Mouse (Mus musculus): ENCODE measurements around the gene Rpia. TPM values are rescaled to one million over a fixed set of nuclear protein-coding genes. Genes with fewer than 3 reads are reported as not detected.

The Rpia gene
- total RNA-seq, 1 experiment from 2014 or later = 143 TPM

- ATAC-seq (replicated peaks; ENCODE audit: low read depth, poor library complexity, severe bottlenecking) = no peak
These were observed 37.2 kb downstream of the Rpia start for GRCm38 (mm10) chr6:70754833-70755232.

DNA sequence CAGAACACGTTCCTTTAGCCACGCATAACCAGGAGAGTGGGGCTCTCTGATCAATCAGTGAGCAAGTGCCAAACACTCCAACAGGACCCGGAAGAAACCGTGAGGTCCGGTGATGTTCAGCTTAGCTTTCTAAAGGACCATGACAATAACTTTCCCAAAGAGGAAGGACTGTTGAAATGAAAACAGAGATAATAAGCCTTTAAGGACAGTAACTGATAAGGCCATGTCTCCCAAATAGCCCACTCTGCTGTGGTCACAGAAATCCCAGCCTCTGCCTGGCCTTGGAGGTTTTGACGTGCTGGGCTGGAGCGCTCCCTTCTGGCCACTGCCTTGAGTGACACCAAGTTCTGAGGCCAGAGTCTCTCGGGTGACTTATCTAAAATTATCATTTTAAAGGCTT, 39.7 kb downstream of the Rpia start:
- ATAC-seq (replicated peaks; ENCODE audit: low read depth, poor library complexity, severe bottlenecking) = peak; percentile 98

GRCm38 (mm10) chr6:70751898-70752273, 40.1 kb downstream of the Rpia start:
- ATAC-seq (replicated peaks; ENCODE audit: low read depth, poor library complexity, severe bottlenecking) = no peak

DNA sequence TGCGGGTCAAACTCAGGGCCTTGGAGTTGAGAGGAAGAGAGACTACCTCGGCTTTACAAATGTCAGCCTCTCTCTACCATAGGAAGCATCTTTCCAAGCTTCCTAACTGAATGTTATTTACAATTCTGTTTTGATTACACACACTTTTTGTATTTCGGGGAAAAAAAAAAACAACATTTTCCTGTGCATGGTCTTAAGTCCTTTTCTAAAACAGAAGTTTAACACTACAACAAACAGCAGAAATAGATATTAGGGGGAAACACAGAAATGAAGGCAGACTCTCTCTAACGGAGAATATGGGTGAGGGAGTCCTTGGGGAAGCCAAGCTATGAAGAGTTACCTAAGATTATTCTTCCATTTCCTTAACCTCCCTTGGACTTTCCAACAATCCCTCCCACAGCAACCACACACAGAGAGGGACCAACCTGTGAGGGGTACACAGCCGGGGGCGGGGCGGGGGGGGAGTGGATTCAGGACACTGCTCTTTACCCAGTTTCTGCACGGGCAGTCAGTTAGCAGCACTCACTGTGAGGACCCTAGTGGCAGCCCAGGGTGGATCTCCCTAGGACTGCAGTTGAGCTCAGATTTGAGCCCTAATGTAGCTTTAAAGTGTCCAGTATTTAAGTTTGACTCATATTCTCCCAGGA, 40.7 kb downstream of the Rpia start:
- ATAC-seq (replicated peaks; ENCODE audit: low read depth, poor library complexity, severe bottlenecking) = no peak

- no peak for ATAC-seq (replicated peaks; ENCODE audit: low read depth, poor library complexity, severe bottlenecking)
These were observed 42.3 kb downstream of the Rpia start for GRCm38 (mm10) chr6:70749750-70750149.

GRCm38 (mm10) chr6:70747702-70748101, 44.3 kb downstream of the Rpia start:
- ATAC-seq (replicated peaks; ENCODE audit: low read depth, poor library complexity, severe bottlenecking) = no peak

GRCm38 (mm10) chr6:70743902-70744301, 48.1 kb downstream of the Rpia start:
- no peak for ATAC-seq (replicated peaks; ENCODE audit: low read depth, poor library complexity, severe bottlenecking)

DNA sequence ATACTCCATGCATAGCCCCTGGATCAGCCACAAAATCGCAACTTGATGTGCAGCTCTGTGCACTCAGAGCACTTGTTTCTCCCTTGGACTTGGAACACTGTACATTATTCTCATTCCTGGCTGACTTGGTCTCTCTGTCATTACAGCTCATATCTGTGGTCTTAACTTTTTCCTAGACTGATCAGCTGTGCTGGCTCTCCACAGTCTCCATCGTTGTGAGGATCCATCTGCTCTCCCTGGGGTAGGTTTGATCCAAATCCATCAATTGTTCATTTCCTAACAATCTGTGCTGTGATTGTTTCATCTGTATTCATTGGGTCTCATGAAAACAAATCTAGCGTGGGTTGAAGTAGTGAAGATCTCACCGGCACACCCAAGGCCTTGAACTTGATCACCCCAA, 49.2 kb downstream of the Rpia start:
- ATAC-seq (replicated peaks; ENCODE audit: low read depth, poor library complexity, severe bottlenecking) = no peak

GRCm38 (mm10) chr6:70740535-70740934, 51.5 kb downstream of the Rpia start:
- no peak for ATAC-seq (replicated peaks; ENCODE audit: low read depth, poor library complexity, severe bottlenecking)

GRCm38 (mm10) chr6:70739456-70739855, 52.6 kb downstream of the Rpia start:
- ATAC-seq (replicated peaks; ENCODE audit: low read depth, poor library complexity, severe bottlenecking) = no peak

DNA sequence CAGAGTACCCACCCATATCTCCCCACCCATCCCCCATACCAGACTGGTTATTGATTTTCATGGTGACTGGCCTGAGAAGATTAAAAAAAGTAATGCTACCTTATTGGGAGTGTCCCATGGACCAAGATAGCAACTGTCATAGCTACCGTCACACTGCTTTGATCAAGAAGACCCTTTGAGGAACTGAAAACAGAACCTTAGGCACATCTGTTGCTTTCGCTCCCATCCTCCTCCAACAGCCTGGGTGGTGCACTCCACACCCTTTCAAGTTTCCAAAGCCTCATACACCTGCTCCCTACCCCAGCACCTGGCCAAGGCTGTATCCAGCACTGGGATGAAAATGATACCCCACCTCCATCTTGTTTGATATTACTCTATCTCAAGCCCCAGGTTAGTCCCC, 56.5 kb downstream of the Rpia start:
- peak; percentile 43; the same call in 1 of the 2 replicates for ATAC-seq (replicated peaks; ENCODE audit: low read depth, poor library complexity, severe bottlenecking)

GRCm38 (mm10) chr6:70730828-70731227, 61.2 kb downstream of the Rpia start:
- peak; percentile 93 for ATAC-seq (replicated peaks; ENCODE audit: low read depth, poor library complexity, severe bottlenecking)

- no peak for ATAC-seq (replicated peaks; ENCODE audit: low read depth, poor library complexity, severe bottlenecking)
These were observed 62.9 kb downstream of the Rpia start for GRCm38 (mm10) chr6:70729125-70729524.

GRCm38 (mm10) chr6:70727094-70727721, 64.8 kb downstream of the Rpia start:
- ATAC-seq (replicated peaks; ENCODE audit: low read depth, poor library complexity, severe bottlenecking) = peak; percentile 30; the same call in 1 of the 2 replicates

DNA sequence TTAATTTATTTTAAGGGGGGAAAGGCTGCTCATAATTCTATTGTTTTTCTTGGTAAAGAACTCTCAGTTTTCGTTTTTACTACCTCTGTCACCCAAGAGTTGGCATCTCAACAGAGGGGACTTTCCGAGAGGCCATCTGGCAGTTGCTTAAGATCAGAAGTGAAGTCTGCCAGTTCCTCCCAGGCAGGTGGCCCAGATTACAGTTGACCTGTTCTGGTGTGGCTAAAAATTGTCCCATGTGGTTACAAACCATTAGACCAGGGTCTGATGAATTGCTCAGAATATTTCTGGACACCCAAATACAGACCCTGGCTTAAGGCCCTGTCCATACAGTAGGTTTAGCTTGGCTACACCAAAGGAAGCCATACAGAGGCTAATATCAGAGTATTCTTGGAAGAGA, 66.4 kb downstream of the Rpia start:
- ATAC-seq (replicated peaks; ENCODE audit: low read depth, poor library complexity, severe bottlenecking) = no peak

DNA sequence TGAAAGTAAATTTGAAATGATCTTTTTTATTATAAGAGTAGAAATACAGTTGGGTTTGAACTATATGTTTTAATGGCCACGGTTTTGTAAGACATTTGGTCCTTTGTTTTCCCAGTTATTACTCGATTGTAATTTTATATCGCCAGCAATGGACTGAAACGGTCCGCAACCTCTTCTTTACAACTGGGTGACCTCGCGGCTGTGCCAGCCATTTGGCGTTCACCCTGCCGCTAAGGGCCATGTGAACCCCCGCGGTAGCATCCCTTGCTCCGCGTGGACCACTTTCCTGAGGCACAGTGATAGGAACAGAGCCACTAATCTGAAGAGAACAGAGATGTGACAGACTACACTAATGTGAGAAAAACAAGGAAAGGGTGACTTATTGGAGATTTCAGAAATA, 67.3 kb downstream of the Rpia start:
- ATAC-seq (replicated peaks; ENCODE audit: low read depth, poor library complexity, severe bottlenecking) = no peak

DNA sequence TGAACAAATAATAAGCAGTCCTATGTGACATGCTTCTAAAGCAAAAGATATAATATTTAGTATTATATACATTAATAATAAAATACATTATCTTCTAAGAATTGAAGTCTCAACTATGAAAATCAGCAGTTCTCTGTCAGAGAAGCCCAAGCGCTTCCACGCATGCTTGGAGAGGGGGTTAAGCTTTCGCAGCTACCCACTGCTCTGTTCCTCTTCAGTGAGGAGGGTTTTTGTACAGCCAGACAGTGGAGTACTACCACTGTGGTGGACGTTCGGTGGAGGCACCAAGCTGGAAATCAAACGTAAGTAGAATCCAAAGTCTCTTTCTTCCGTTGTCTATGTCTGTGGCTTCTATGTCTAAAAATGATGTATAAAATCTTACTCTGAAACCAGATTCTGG, 69.7 kb downstream of the Rpia start:
- no peak for ATAC-seq (replicated peaks; ENCODE audit: low read depth, poor library complexity, severe bottlenecking)

- no peak for ATAC-seq (replicated peaks; ENCODE audit: low read depth, poor library complexity, severe bottlenecking)
These were observed 73.3 kb downstream of the Rpia start for GRCm38 (mm10) chr6:70718760-70719159.

DNA sequence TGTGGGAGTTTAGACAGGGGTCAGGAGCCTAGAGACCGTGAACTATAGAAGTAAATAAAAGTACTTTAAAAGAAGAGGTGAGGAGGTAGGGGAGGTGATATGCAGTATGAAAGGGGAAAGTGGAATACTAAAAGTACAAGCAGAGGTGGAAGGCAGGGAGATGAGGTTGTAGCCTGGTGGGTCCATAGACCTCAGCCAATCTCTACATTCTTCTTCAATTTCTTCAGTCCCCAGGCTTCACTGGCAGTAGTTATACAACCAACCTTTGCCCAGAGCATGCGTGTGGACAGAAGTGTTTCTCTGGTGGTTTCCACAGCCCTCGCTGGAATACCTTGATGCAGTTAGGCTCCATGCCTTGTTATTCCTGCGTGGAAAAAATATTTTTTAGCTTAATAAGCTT, 73.9 kb downstream of the Rpia start:
- no peak for ATAC-seq (replicated peaks; ENCODE audit: low read depth, poor library complexity, severe bottlenecking)

DNA sequence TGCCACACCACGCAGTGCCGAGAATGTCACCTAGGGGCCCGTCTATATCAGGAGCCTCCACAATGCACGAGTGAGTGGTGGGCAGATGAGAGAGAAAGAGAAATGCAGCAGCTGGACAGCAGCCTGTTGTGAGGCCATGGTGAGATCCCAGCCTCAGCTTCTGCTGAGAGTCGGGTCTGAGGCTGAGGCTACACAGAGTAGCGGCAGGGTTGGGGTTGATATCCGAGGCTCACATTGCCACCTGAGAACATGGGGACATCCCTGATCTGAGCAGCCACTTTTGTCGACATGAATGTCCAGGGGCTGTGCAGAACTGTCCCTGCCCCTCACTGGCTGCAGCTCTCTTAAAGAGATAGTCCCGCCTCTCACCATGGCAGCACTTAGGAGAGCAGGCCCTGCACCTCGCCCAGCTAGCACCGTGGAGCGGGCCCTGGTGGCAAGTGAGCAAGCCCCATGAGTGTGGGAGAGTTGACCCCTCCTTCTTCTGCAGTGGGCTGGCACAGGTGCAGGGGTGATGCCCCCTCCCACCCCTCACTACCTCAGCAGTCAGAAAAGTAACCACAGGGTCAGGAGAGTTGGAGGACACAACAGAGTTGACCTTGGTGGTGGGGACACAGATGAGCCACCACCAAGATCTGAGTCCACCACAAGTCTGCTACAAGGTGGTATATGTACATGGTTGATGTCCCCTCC, 75.2 kb downstream of the Rpia start:
- no peak for ATAC-seq (replicated peaks; ENCODE audit: low read depth, poor library complexity, severe bottlenecking)

All from common myeloid progenitor, adult 5-6 weeks (primary cell).